Mouse (Mus musculus) brain, embryonic 14.5 days (tissue): ENCODE results near the gene Ddx39.

ENCODE experiments used
- CTCF ChIP-seq: fragments of 200-500 bp; IDR thresholded peaks from 2 replicates; pipeline ENCODE4 v1.5.1; 2012; ENCODE audit warnings: inconsistent platforms, mild to moderate bottlenecking, moderate library complexity, borderline replicate concordance; ENCODE audit not compliant: insufficient read depth, insufficient read length; ENCODE audit errors: extremely low read depth
- POLR2A ChIP-seq: fragments of 200-500 bp; IDR thresholded peaks from 2 replicates; pipeline ENCODE4 v1.6.1; 2012; ENCODE audit warnings: mild to moderate bottlenecking, inconsistent platforms, borderline replicate concordance; ENCODE audit not compliant: poor library complexity, insufficient read depth, insufficient read length, severe bottlenecking; ENCODE audit errors: extremely low read depth

DNA sequence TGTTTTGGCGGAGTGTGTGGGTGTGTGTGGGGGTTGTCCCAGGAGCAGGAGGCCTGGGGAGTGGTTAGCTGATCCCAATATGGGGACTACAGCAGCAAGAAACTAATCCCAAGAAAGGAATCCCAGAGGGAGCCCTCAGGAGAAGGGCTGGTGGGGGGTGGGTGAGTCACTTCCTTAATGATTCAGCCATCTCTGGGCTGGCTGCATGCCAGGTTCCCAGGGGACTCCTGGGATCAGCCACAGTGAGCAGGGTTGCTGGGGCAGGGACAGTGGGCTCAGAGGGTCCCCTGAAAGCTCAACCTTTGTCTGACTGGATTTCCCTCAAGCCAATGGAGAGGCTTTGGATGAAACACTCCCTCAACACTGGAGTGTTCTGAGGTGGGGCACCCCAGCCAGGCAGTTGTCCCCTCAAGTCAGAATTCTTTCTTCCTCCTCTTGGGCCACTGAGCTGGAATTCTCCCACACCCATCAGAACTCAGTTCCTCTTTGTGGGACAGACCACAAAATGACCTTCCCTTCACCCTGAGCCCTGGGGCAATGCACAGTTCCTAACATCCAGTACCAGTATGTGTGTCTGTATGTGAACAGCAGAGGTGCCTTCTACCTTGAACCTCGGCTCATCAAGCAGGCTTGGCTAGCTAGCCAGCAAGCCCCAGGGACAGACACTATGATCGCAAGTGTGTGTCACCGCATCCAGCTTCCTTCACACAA is 23.0 kb downstream of the Ddx39 start:
- TF ChIP-seq CTCF = no peak
- TF ChIP-seq POLR2A = no peak
